ENCODE assay signal across 8 mouse cellular contexts in genomic region chr3:95855502-95856089, GRCm38 (mm10). TPM values are rescaled to one million over a fixed set of nuclear protein-coding genes. Genes with fewer than 3 reads are reported as not detected.
DNase-seq lines count a peak whose midpoint lies in the region; ATAC-seq and TF ChIP-seq lines count a peak whose summit lies in the region.

TSS of gene Prpf3 (minus strand) at chr3:95855885.

- H3K9me3 ChIP-seq in erythroblast, embryonic 14.5 days (ENCODE audit: control insufficient read depth, low read length): no peaks in the 10 kb centered on the region
- H3K9me3 ChIP-seq in heart, embryonic 12.5 days (replicated peaks): no peaks in the 10 kb centered on the region
- no peaks in the 10 kb centered on the region for H3K9me3 ChIP-seq in kidney, postnatal 0 days (replicated peaks; ENCODE audit: low read length)
- no peaks in the 10 kb centered on the region for H3K9me3 ChIP-seq in liver, embryonic 11.5 days (ENCODE audit: control insufficient read depth, low read length)
- H3K9me3 ChIP-seq in stomach, embryonic 14.5 days (ENCODE audit: control insufficient read depth, low read depth, low read length): no peaks in the 10 kb centered on the region

- TF ChIP-seq CTCF in C2C12 (IDR thresholded peaks at IDR 0.05; ENCODE audit: control insufficient read depth, insufficient read depth, insufficient read length): no peak
- TF ChIP-seq CTCF in brain, embryonic 14.5 days (IDR thresholded peaks at IDR 0.05; ENCODE audit: borderline replicate concordance, extremely low read depth, insufficient read depth, insufficient read length): no peak
- TF ChIP-seq CTCF in kidney, postnatal 0 days (IDR thresholded peaks at IDR 0.05; ENCODE audit: low read depth): peak; percentile 21; the same call in 1 of the 2 replicates

- WGBS in heart, embryonic 12.5 days: under 1% methylated on average over 56 of the region's 56 CpGs
- under 1% methylated on average over 56 of the region's 56 CpGs for WGBS in kidney, postnatal 0 days
- WGBS in liver, embryonic 11.5 days: under 1% methylated on average over 56 of the region's 56 CpGs
- under 1% methylated on average over 56 of the region's 56 CpGs for WGBS in stomach, embryonic 14.5 days

- TF ChIP-seq POLR2A in brain, embryonic 14.5 days (IDR thresholded peaks at IDR 0.05; ENCODE audit: borderline replicate concordance, extremely low read depth, insufficient read depth, insufficient read length, poor library complexity, severe bottlenecking): peak; percentile 67

- H3K27ac ChIP-seq in heart, embryonic 12.5 days (ENCODE audit: poor library complexity, severe bottlenecking): peak within 1 kb of the TSS; percentile 78
- peak within 1 kb of the TSS; percentile 79 for H3K27ac ChIP-seq in kidney, postnatal 0 days
- H3K27ac ChIP-seq in liver, embryonic 11.5 days (ENCODE audit: low read depth, low read length): peak within 1 kb of the TSS; percentile 38
- peak within 1 kb of the TSS; percentile 56; the same call in 1 of the 2 replicates for H3K27ac ChIP-seq in stomach, embryonic 14.5 days (ENCODE audit: low read length)

- H3K9ac ChIP-seq in heart, embryonic 12.5 days: peak within 1 kb of the TSS; percentile 95
- peak within 1 kb of the TSS; percentile 92 for H3K9ac ChIP-seq in kidney, postnatal 0 days (ENCODE audit: low read depth, low read length)
- H3K9ac ChIP-seq in liver, embryonic 11.5 days (ENCODE audit: low read depth, low read length): peak within 1 kb of the TSS; percentile 94
- peak within 1 kb of the TSS; percentile 68 for H3K9ac ChIP-seq in stomach, embryonic 14.5 days (replicated peaks; ENCODE audit: low read depth, low read length)

- peak within 1 kb of the TSS; percentile 74 for H3ac ChIP-seq in C2C12 (ENCODE audit: control insufficient read depth, insufficient read length, low read depth)

- peaks cover 25% of the 10 kb centered on the region for H3K79me3 ChIP-seq in C2C12 (ENCODE audit: low read depth)

- peaks cover 28% of the 10 kb centered on the region for H3K79me2 ChIP-seq in C2C12 (ENCODE audit: control insufficient read depth, insufficient read depth)

- peak within 1 kb of the TSS; percentile 93 for H3K4me2 ChIP-seq in heart, embryonic 12.5 days
- peak within 1 kb of the TSS; percentile 87 for H3K4me2 ChIP-seq in kidney, postnatal 0 days (ENCODE audit: low read length)
- peak within 1 kb of the TSS; percentile 87 for H3K4me2 ChIP-seq in liver, embryonic 11.5 days
- peak within 1 kb of the TSS; percentile 51 for H3K4me2 ChIP-seq in stomach, embryonic 14.5 days (replicated peaks; ENCODE audit: low read depth, low read length)

- H3K4me1 ChIP-seq in erythroblast, embryonic 14.5 days (ENCODE audit: control insufficient read depth): peaks cover 52% of the 10 kb centered on the region
- peaks cover 6% of the 10 kb centered on the region for H3K4me1 ChIP-seq in heart, embryonic 12.5 days (replicated peaks)
- 0 out of 2 replicates have a peak, but pooled peaks cover 3% of the 10 kb centered on the region for H3K4me1 ChIP-seq in kidney, postnatal 0 days (replicated peaks; ENCODE audit: insufficient read depth, low read length)
- H3K4me1 ChIP-seq in liver, embryonic 11.5 days (replicated peaks; ENCODE audit: control insufficient read depth, insufficient read depth, low read length): peaks cover 18% of the 10 kb centered on the region; the same call in 1 of the 2 replicates
- 0 out of 2 replicates have a peak, but pooled peaks cover 3% of the 10 kb centered on the region for H3K4me1 ChIP-seq in stomach, embryonic 14.5 days (ENCODE audit: control insufficient read depth, insufficient read depth, low read length)

- H3K4me3 ChIP-seq in C2C12 (ENCODE audit: insufficient read depth, poor library complexity, severe bottlenecking): peak within 1 kb of the TSS; percentile 89
- H3K4me3 ChIP-seq in erythroblast, embryonic 14.5 days (replicated peaks): peak within 1 kb of the TSS; percentile 87
- H3K4me3 ChIP-seq in heart, embryonic 12.5 days: peak within 1 kb of the TSS; percentile 96
- peak within 1 kb of the TSS; percentile 91 for H3K4me3 ChIP-seq in kidney, postnatal 0 days (replicated peaks; ENCODE audit: low read depth, low read length)
- H3K4me3 ChIP-seq in liver, embryonic 11.5 days (ENCODE audit: low read depth, low read length): peak within 1 kb of the TSS; percentile 92
- peak within 1 kb of the TSS; percentile 76 for H3K4me3 ChIP-seq in stomach, embryonic 14.5 days (ENCODE audit: low read depth, low read length)

- DNase-seq in brain, embryonic 14.5 days (ENCODE audit: low read depth): peak; percentile 97
- peak; percentile 96 for DNase-seq in kidney, postnatal 0 days (ENCODE audit: low spot score)
- DNase-seq in liver, embryonic 11.5 days (ENCODE audit: low spot score): peak; percentile 92
- peak; percentile 94 for DNase-seq in naive thymus-derived CD4-positive, alpha-beta T cell, adult 2 months (ENCODE audit: low read depth)

- H3K27me3 ChIP-seq in C2C12 (ENCODE audit: control insufficient read depth, insufficient read depth, insufficient read length): no peaks in the 10 kb centered on the region
- H3K27me3 ChIP-seq in erythroblast, embryonic 14.5 days (ENCODE audit: control insufficient read depth): no peaks in the 10 kb centered on the region
- H3K27me3 ChIP-seq in heart, embryonic 12.5 days (replicated peaks): no peaks in the 10 kb centered on the region
- H3K27me3 ChIP-seq in kidney, postnatal 0 days (ENCODE audit: insufficient read depth, low read length): no peaks in the 10 kb centered on the region
- H3K27me3 ChIP-seq in liver, embryonic 11.5 days (replicated peaks; ENCODE audit: control insufficient read depth, insufficient read depth, low read length): no peaks in the 10 kb centered on the region
- no peaks in the 10 kb centered on the region for H3K27me3 ChIP-seq in stomach, embryonic 14.5 days (ENCODE audit: control insufficient read depth, insufficient read depth, low read length)

- peak; percentile 98 for ATAC-seq in heart, embryonic 12.5 days (ENCODE audit: insufficient number of reproducible peaks, low FRiP score)
- ATAC-seq in kidney, postnatal 0 days (replicated peaks; ENCODE audit: low FRiP score, low read depth): peak; percentile 97
- peak; percentile 96 for ATAC-seq in liver, embryonic 11.5 days (replicated peaks; ENCODE audit: low FRiP score)
- peak; percentile 98 for ATAC-seq in stomach, embryonic 14.5 days (ENCODE audit: insufficient number of reproducible peaks, insufficient read depth, low FRiP score, low read depth)

- peaks cover 31% of the 10 kb centered on the region for H3K36me3 ChIP-seq in C2C12 (ENCODE audit: control insufficient read depth, insufficient read depth)
- peaks cover 39% of the 10 kb centered on the region for H3K36me3 ChIP-seq in erythroblast, embryonic 14.5 days (ENCODE audit: control insufficient read depth)
- H3K36me3 ChIP-seq in heart, embryonic 12.5 days: peaks cover 25% of the 10 kb centered on the region
- H3K36me3 ChIP-seq in kidney, postnatal 0 days (ENCODE audit: insufficient read depth, low read length): peaks cover 24% of the 10 kb centered on the region
- peaks cover 15% of the 10 kb centered on the region for H3K36me3 ChIP-seq in liver, embryonic 11.5 days (ENCODE audit: control insufficient read depth, insufficient read depth, low read length)
- peaks cover 27% of the 10 kb centered on the region for H3K36me3 ChIP-seq in stomach, embryonic 14.5 days (ENCODE audit: control insufficient read depth, insufficient read depth, low read length)

TF ChIP-seq in C2C12, 6 proteins besides CTCF, POLR2A, EP300 and RAD21:
- no peak for TF ChIP-seq MYOD1 (IDR thresholded peaks at IDR 0.05; ENCODE audit: control insufficient read depth, insufficient read length, low read depth)
- peak; percentile 89 for TF ChIP-seq MAX (IDR thresholded peaks at IDR 0.05)
- no peak for TF ChIP-seq CEBPB (IDR thresholded peaks at IDR 0.05; ENCODE audit: low read depth)
- peak; percentile 98 for TF ChIP-seq USF1 (IDR thresholded peaks at IDR 0.05; ENCODE audit: low read depth)
- no peak for TF ChIP-seq MYOG (IDR thresholded peaks at IDR 0.05; ENCODE audit: control insufficient read depth, extremely low read depth, insufficient read length)
- no peak for TF ChIP-seq FOSL1 (IDR thresholded peaks at IDR 0.05; ENCODE audit: insufficient read depth, low read length, poor library complexity, severe bottlenecking)

RNA-seq across cellular contexts. Expression of gene Prpf3, which starts in this region (rescaled TPM):
- polyA plus RNA-seq in C2C12 (2012; fragmentation: generic; extraction: Trizol): 26.7 TPM
- polyA plus RNA-seq in brain, embryonic 14.5 days (2012; rRNA removed): 35.6 and 37.4 TPM in 2 replicates
- 1.3 and 1.6 TPM in 2 replicates for polyA plus RNA-seq in erythroblast, embryonic 14.5 days (2012)
- 36.6 and 36.7 TPM in 2 replicates for polyA plus RNA-seq in heart, embryonic 12.5 days (2016; fragmentation: Nextera tagmentation; extraction: Ambion mirVana)
- 30.1 and 31.2 TPM in 2 replicates for polyA plus RNA-seq in kidney, postnatal 0 days (2015; fragmentation: Nextera tagmentation; extraction: Ambion mirVana)
- polyA plus RNA-seq in liver, embryonic 11.5 days (2014; fragmentation: Nextera tagmentation; extraction: Ambion mirVana): 68.0 and 68.4 TPM in 2 replicates
- polyA plus RNA-seq in stomach, embryonic 14.5 days (2014; fragmentation: Nextera tagmentation; extraction: Ambion mirVana): 54.2 and 55.5 TPM in 2 replicates

Comparison
In these comparisons a context has a peak if more than half of its experiments do, and no peak if none do; other contexts are left out.
1. Peak in every context shown above with its lines: DNase-seq, ATAC-seq, H3K4me3 ChIP-seq and H3K27ac ChIP-seq.
2. RNA of gene Prpf3 (polyA plus RNA-seq): 68.0 to 68.4 TPM in liver, embryonic 11.5 days, 54.2 to 55.5 TPM in stomach, embryonic 14.5 days, 36.6 to 36.7 TPM in heart, embryonic 12.5 days, 35.6 to 37.4 TPM in brain, embryonic 14.5 days, 30.1 to 31.2 TPM in kidney, postnatal 0 days and 26.7 TPM in C2C12 (single experiment); 1.3 to 1.6 TPM in erythroblast, embryonic 14.5 days; every median in the first group is over 10 times any median in the second.